In genomic region chr15:83512489-83513281, GRCm38 (mm10) we compare ENCODE assay signal across 25 mouse cellular contexts. TPM values are rescaled to one million over a fixed set of nuclear protein-coding genes. Genes with fewer than 3 reads are reported as not detected.
"Had no signal": no experiment of that assay in that cellular context is flagged by ENCODE, and none has a peak within 500 bp of the region (broad histone marks: within the 10 kb centered on the region; RNA-seq: fewer than 3 reads in every experiment).

No protein-coding gene starts in this region.

- H3K4me1 ChIP-seq: limb, embryonic 12.5 days had no signal

- DNase-seq: kidney, adult 11 months; kidney, adult 8-10 months; kidney, postnatal 10 days; kidney, postnatal 36 days; left cerebral cortex, postnatal 4 days; liver, postnatal 0 days; lung, embryonic 14.5 days; midbrain, embryonic 14.5 days; retina, postnatal 1 day; right cerebral cortex, postnatal 25 days; spleen, adult 18-20 months; thymus, adult 2 months; thymus, postnatal 14 days; thymus, postnatal 4 days had no signal

- H3K36me3 ChIP-seq: kidney, embryonic 15.5 days; limb, embryonic 12.5 days; limb, embryonic 15.5 days; midbrain, embryonic 10.5 days; neural tube, embryonic 13.5 days; stomach, embryonic 15.5 days had no signal

- H3K4me3 ChIP-seq: kidney, embryonic 15.5 days; limb, embryonic 12.5 days; limb, embryonic 15.5 days; midbrain, embryonic 10.5 days; neural tube, embryonic 13.5 days; stomach, embryonic 15.5 days had no signal

- H3K27ac ChIP-seq: kidney, embryonic 15.5 days; limb, embryonic 12.5 days; limb, embryonic 15.5 days; liver, embryonic 14.5 days; macrophage; midbrain, embryonic 10.5 days; neural tube, embryonic 13.5 days; stomach, embryonic 15.5 days had no signal

- H3K27me3 ChIP-seq: kidney, embryonic 15.5 days; limb, embryonic 15.5 days; stomach, embryonic 15.5 days had no signal

- H3K9me3 ChIP-seq: kidney, embryonic 15.5 days; limb, embryonic 15.5 days; midbrain, embryonic 10.5 days; neural tube, embryonic 13.5 days; stomach, embryonic 15.5 days had no signal

- ATAC-seq: liver, postnatal 0 days; lung, postnatal 0 days had no signal

- H3K4me2 ChIP-seq: kidney, embryonic 15.5 days; limb, embryonic 12.5 days; limb, embryonic 15.5 days; liver, embryonic 11.5 days; lung, embryonic 14.5 days; neural tube, embryonic 13.5 days; stomach, embryonic 15.5 days had no signal

- H3K9ac ChIP-seq: kidney, embryonic 15.5 days; limb, embryonic 12.5 days; limb, embryonic 15.5 days; liver, embryonic 14.5 days; liver, postnatal 0 days; lung, embryonic 14.5 days; neural tube, embryonic 13.5 days; stomach, embryonic 15.5 days had no signal

RNA-seq across cellular contexts. Expression of gene Bik, which starts 14.0 kb away (rescaled TPM):
- total RNA-seq: left cerebral cortex, postnatal 14 days; left cerebral cortex, postnatal 4 days had no signal
- polyA plus RNA-seq: macrophage had no signal
